Mouse (Mus musculus) erythroblast, embryonic 14.5 days (primary cell): ENCODE measurements around the gene Fam102a.

Experiments
- GATA1 ChIP-seq: IDR thresholded peaks from 2 replicates; pipeline ENCODE4 v1.6.1; 2012; ENCODE audit warnings: low read length, inconsistent platforms, mixed read lengths
- TAL1 ChIP-seq: IDR thresholded peaks from 3 replicates; pipeline ENCODE4 v1.6.1; 2012; ENCODE audit warnings: low read length, inconsistent platforms, mixed read lengths

GRCm38 (mm10) chr2:32608141-32608777, 73.1 kb downstream of the Fam102a start:
- no peak for TF ChIP-seq GATA1
- no peak for TF ChIP-seq TAL1
